Mouse (Mus musculus): Measurements from ENCODE around the gene Rgs7bp. TPM values are rescaled to one million over a fixed set of nuclear protein-coding genes. Genes with fewer than 3 reads are reported as not detected.
"Not testable (repeated sequence)": the region's sequence is repeated elsewhere in the genome, so short reads cannot be mapped to it uniquely, and the experiment has no call there.

Rgs7bp gene
- polyA plus RNA-seq, 1 experiment: 0.19 TPM

- Histone ChIP-seq H3K27ac (ENCODE audit: control insufficient read depth, insufficient read depth, low read length) (no peak overlapping the region), H3K4me1 (replicated peaks; ENCODE audit: control insufficient read depth, insufficient read depth, low read length) (peaks cover 5% of the 10 kb centered on the region), H3K27me3 (ENCODE audit: control insufficient read depth, insufficient read depth, low read length) (no peaks in the 10 kb centered on the region), H3K36me3 (ENCODE audit: control insufficient read depth, insufficient read depth, low read length) (no peaks in the 10 kb centered on the region), H3K4me3 (ENCODE audit: control insufficient read depth, insufficient read depth, low read length) (peak overlapping the region; percentile 21)
- DNase-seq: no peak
- TF ChIP-seq CTCF (IDR thresholded peaks at IDR 0.05; ENCODE audit: borderline replicate concordance, control insufficient read depth, extremely low read depth, insufficient read depth, low read length, poor library complexity): no peak
- no peak for TF ChIP-seq POLR2A (IDR thresholded peaks at IDR 0.05; ENCODE audit: control insufficient read depth, extremely low read depth, insufficient read depth, low read length, poor library complexity)
- WGBS: 5% methylated on average over 6 of the region's 6 CpGs
These were observed 117.0 kb downstream of the Rgs7bp start for GRCm38 (mm10) chr13:104937759-104938158.

DNA sequence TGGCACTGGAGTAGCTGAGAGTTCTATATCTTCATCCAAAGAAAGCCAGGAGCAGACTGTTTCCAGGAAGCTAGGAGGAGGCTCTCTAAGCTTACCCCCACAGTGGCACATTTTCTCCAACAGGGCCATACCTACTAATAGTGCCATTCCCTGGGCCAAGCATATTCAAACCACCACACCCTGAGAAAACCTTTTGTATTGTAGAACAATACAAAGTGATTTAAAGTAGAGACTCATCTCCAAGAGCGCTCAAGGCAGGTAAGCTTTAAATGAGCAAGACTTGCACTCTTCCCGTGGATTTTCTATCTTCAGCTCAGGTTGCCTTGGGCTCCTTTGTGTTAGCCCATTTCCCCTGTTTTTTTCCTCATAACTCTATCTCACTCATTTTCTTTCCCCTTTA, 118.1 kb downstream of the Rgs7bp start:
- no peaks in the 10 kb centered on the region for H3K36me3 ChIP-seq (ENCODE audit: control insufficient read depth, insufficient read depth, low read length)
- no peak overlapping the region for H3K4me3 ChIP-seq (ENCODE audit: control insufficient read depth, insufficient read depth, low read length)
- 96% methylated on average over 2 of the region's 2 CpGs for WGBS
- H3K27ac ChIP-seq (ENCODE audit: control insufficient read depth, insufficient read depth, low read length): no peak overlapping the region
- peaks cover 5% of the 10 kb centered on the region for H3K4me1 ChIP-seq (replicated peaks; ENCODE audit: control insufficient read depth, insufficient read depth, low read length)
- TF ChIP-seq CTCF (IDR thresholded peaks at IDR 0.05; ENCODE audit: borderline replicate concordance, control insufficient read depth, extremely low read depth, insufficient read depth, low read length, poor library complexity) (no peak), POLR2A (IDR thresholded peaks at IDR 0.05; ENCODE audit: control insufficient read depth, extremely low read depth, insufficient read depth, low read length, poor library complexity) (no peak)
- no peak for DNase-seq
- no peaks in the 10 kb centered on the region for H3K27me3 ChIP-seq (ENCODE audit: control insufficient read depth, insufficient read depth, low read length)

GRCm38 (mm10) chr13:104931635-104932532, 122.8 kb downstream of the Rgs7bp start:
- Histone ChIP-seq H3K27me3 (ENCODE audit: control insufficient read depth, insufficient read depth, low read length) (no peaks in the 10 kb centered on the region), H3K4me1 (replicated peaks; ENCODE audit: control insufficient read depth, insufficient read depth, low read length) (no peaks in the 10 kb centered on the region), H3K27ac (ENCODE audit: control insufficient read depth, insufficient read depth, low read length) (no peak overlapping the region), H3K4me3 (ENCODE audit: control insufficient read depth, insufficient read depth, low read length) (no peak overlapping the region), H3K36me3 (ENCODE audit: control insufficient read depth, insufficient read depth, low read length) (no peaks in the 10 kb centered on the region)
- WGBS: 69% methylated on average over 6 of the region's 6 CpGs
- DNase-seq: no peak
- TF ChIP-seq CTCF (IDR thresholded peaks at IDR 0.05; ENCODE audit: borderline replicate concordance, control insufficient read depth, extremely low read depth, insufficient read depth, low read length, poor library complexity) (no peak), POLR2A (IDR thresholded peaks at IDR 0.05; ENCODE audit: control insufficient read depth, extremely low read depth, insufficient read depth, low read length, poor library complexity) (no peak)

- no peaks in the 10 kb centered on the region for H3K27me3 ChIP-seq (ENCODE audit: control insufficient read depth, insufficient read depth, low read length)
- 89% methylated on average over 3 of the region's 3 CpGs for WGBS
These were observed 123.9 kb downstream of the Rgs7bp start for GRCm38 (mm10) chr13:104930814-104931213.

GRCm38 (mm10) chr13:104918663-104919062, 136.1 kb downstream of the Rgs7bp start:
- Histone ChIP-seq H3K4me3 (ENCODE audit: control insufficient read depth, insufficient read depth, low read length) (no peak overlapping the region), H3K27ac (ENCODE audit: control insufficient read depth, insufficient read depth, low read length) (no peak overlapping the region), H3K36me3 (ENCODE audit: control insufficient read depth, insufficient read depth, low read length) (no peaks in the 10 kb centered on the region), H3K4me1 (replicated peaks; ENCODE audit: control insufficient read depth, insufficient read depth, low read length) (no peaks in the 10 kb centered on the region), H3K27me3 (ENCODE audit: control insufficient read depth, insufficient read depth, low read length) (no peaks in the 10 kb centered on the region)
- 80% methylated on average over 16 of the region's 16 CpGs for WGBS
- DNase-seq: peak; percentile 27
- TF ChIP-seq CTCF (IDR thresholded peaks at IDR 0.05; ENCODE audit: borderline replicate concordance, control insufficient read depth, extremely low read depth, insufficient read depth, low read length, poor library complexity) (peak; percentile 71; the same call in 1 of the 2 replicates), POLR2A (IDR thresholded peaks at IDR 0.05; ENCODE audit: control insufficient read depth, extremely low read depth, insufficient read depth, low read length, poor library complexity) (no peak)

More at GRCm38 (mm10) chr13:104930814-104931213, 123.9 kb downstream of the Rgs7bp start:
- Histone ChIP-seq H3K27ac (ENCODE audit: control insufficient read depth, insufficient read depth, low read length) (no peak overlapping the region), H3K36me3 (ENCODE audit: control insufficient read depth, insufficient read depth, low read length) (no peaks in the 10 kb centered on the region), H3K4me1 (replicated peaks; ENCODE audit: control insufficient read depth, insufficient read depth, low read length) (no peaks in the 10 kb centered on the region), H3K4me3 (ENCODE audit: control insufficient read depth, insufficient read depth, low read length) (no peak overlapping the region)
- no peak for TF ChIP-seq POLR2A (IDR thresholded peaks at IDR 0.05; ENCODE audit: control insufficient read depth, extremely low read depth, insufficient read depth, low read length, poor library complexity)
- no peak for TF ChIP-seq CTCF (IDR thresholded peaks at IDR 0.05; ENCODE audit: borderline replicate concordance, control insufficient read depth, extremely low read depth, insufficient read depth, low read length, poor library complexity)
- DNase-seq: no peak

DNA sequence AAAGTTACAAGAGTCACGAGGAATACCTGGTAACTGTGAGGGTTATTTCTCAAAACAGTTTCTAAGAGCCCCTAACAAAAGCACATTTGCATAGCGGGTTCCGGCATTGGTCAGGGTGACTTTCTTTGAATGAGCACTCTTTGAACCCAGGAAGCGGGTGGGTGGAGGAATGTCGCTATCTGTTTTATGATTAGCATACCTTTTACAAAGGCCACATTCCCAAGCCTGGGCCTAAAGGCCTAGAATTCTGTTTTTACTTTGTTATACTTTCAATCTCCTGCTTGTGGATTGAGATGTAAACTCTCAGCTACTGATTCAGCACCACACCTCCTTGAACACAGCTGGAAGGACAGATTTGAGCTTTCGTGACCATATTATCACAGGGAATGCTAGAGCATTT, 138.0 kb downstream of the Rgs7bp start:
- not testable (repeated sequence) for DNase-seq; H3K27me3 ChIP-seq (ENCODE audit: control insufficient read depth, insufficient read depth, low read length)
- WGBS: 92% methylated on average over 6 of the region's 6 CpGs

More for the DNA sequence above, 138.0 kb downstream of the Rgs7bp start:
- H3K36me3 ChIP-seq (ENCODE audit: control insufficient read depth, insufficient read depth, low read length); H3K4me1 ChIP-seq (replicated peaks; ENCODE audit: control insufficient read depth, insufficient read depth, low read length); H3K27ac ChIP-seq (ENCODE audit: control insufficient read depth, insufficient read depth, low read length); H3K4me3 ChIP-seq (ENCODE audit: control insufficient read depth, insufficient read depth, low read length): not testable (repeated sequence)
